Mouse (Mus musculus): Measurements from ENCODE around the gene Mark3. TPM values are rescaled to one million over a fixed set of nuclear protein-coding genes. Genes with fewer than 3 reads are reported as not detected.
A peak's percentile ranks its signal among the peaks of the same experiment; 100 is the strongest.

Mark3 gene
- total and polyA plus RNA-seq, 3 experiments: 34.3 to 51.2 (median 40.2) TPM

- no peak overlapping the region for H3K9ac ChIP-seq (ENCODE audit: insufficient read depth, low read depth)
- peaks cover 4 to 22% of the 10 kb centered on the region in 2 experiments; a peak in 2 of 4 replicates for H3K4me1 ChIP-seq (ENCODE audit: control insufficient read depth in 1 of 2, insufficient read depth in 2 of 2)
- no peaks in the 10 kb centered on the region; the same call in 1 of the 2 replicates for H3K79me2 ChIP-seq (replicated peaks; ENCODE audit: control insufficient read depth, extremely low read depth, insufficient read depth, poor library complexity, severe bottlenecking)
- in situ Hi-C loops (cut with MboI; ENCODE audit: low pct_ligation_motif_present, low pct_unique_long_range_greater_than_20kb, low sequenced_read_pairs): no loop called here
- no peak for DNase-seq (ENCODE audit: extremely low read depth)
- peaks cover 25 to 77% of the 10 kb centered on the region in 2 experiments for H3K36me3 ChIP-seq (replicated peaks in 1 of 2; ENCODE audit: control insufficient read depth in 1 of 2, insufficient read depth in 1 of 2, low read length in 1 of 2)
- H3K4me2 ChIP-seq (ENCODE audit: insufficient read depth, low read depth, poor library complexity, severe bottlenecking): no peak overlapping the region
- H3K9me3 ChIP-seq (replicated peaks; ENCODE audit: low read length): no peaks in the 10 kb centered on the region
- dilution Hi-C loops (cut with MboI; ENCODE audit: extremely low pct_ligation_motif_present, extremely low pct_unique_long_range_greater_than_20kb, low sequenced_read_pairs): no loop called here
- H3K27ac ChIP-seq (ENCODE audit: insufficient read depth, low read depth): no peak overlapping the region
- H3K27me3 ChIP-seq (replicated peaks): no peaks in the 10 kb centered on the region
- TF ChIP-seq CTCF (conservative IDR thresholded peaks at IDR 0.05 in 1 of 2, IDR thresholded peaks at IDR 0.05 in 1 of 2; ENCODE audit: low read depth in 2 of 2, low read length in 2 of 2): peak in 1 of 2 experiments; percentile 17; a peak in 2 of 4 replicates
- no peak for TF ChIP-seq ZMIZ1 (IDR thresholded peaks at IDR 0.05; ENCODE audit: low read depth, low read length)
- H3K4me3 ChIP-seq (replicated peaks in 1 of 3; ENCODE audit: low read depth in 2 of 3, low read length in 2 of 3, poor library complexity in 1 of 3): no peak overlapping the region
These were observed 23.0 kb downstream of the Mark3 start for GRCm38 (mm10) chr12:111597310-111597709.

GRCm38 (mm10) chr12:111598902-111599301 lies 24.6 kb downstream of the Mark3 start:
- in situ Hi-C loops (cut with MboI; ENCODE audit: low pct_ligation_motif_present, low pct_unique_long_range_greater_than_20kb, low sequenced_read_pairs): no loop called here

GRCm38 (mm10) chr12:111599640-111600039 lies 25.3 kb downstream of the Mark3 start:
- Histone ChIP-seq H3K36me3 (replicated peaks in 1 of 2; ENCODE audit: control insufficient read depth in 1 of 2, insufficient read depth in 1 of 2, low read length in 1 of 2) (peaks cover 19 to 70% of the 10 kb centered on the region in 2 experiments), H3K4me2 (ENCODE audit: insufficient read depth, low read depth, poor library complexity, severe bottlenecking) (no peak overlapping the region), H3K79me2 (replicated peaks; ENCODE audit: control insufficient read depth, extremely low read depth, insufficient read depth, poor library complexity, severe bottlenecking) (no peaks in the 10 kb centered on the region; the same call in 1 of the 2 replicates), H3K4me3 (replicated peaks in 1 of 3; ENCODE audit: low read depth in 2 of 3, low read length in 2 of 3, poor library complexity in 1 of 3) (no peak overlapping the region), H3K4me1 (ENCODE audit: control insufficient read depth in 1 of 2, insufficient read depth in 2 of 2) (peaks cover 4 to 26% of the 10 kb centered on the region in 2 experiments; a peak in 2 of 4 replicates), H3K9ac (ENCODE audit: insufficient read depth, low read depth) (no peak overlapping the region), H3K27me3 (replicated peaks) (no peaks in the 10 kb centered on the region), H3K27ac (ENCODE audit: insufficient read depth, low read depth) (no peak overlapping the region), H3K9me3 (replicated peaks; ENCODE audit: low read length) (no peaks in the 10 kb centered on the region)
- in situ Hi-C loops (cut with MboI; ENCODE audit: low pct_ligation_motif_present, low pct_unique_long_range_greater_than_20kb, low sequenced_read_pairs) (no loop called here), dilution Hi-C loops (cut with MboI; ENCODE audit: extremely low pct_ligation_motif_present, extremely low pct_unique_long_range_greater_than_20kb, low sequenced_read_pairs) (no loop called here)
- no peak for TF ChIP-seq ZKSCAN1 (IDR thresholded peaks at IDR 0.05; ENCODE audit: borderline replicate concordance, low read depth, low read length)
- no peak for TF ChIP-seq GABPA (IDR thresholded peaks at IDR 0.05; ENCODE audit: insufficient replicate concordance, low read depth, low read length)
- TF ChIP-seq CTCF (conservative IDR thresholded peaks at IDR 0.05 in 1 of 2, IDR thresholded peaks at IDR 0.05 in 1 of 2; ENCODE audit: low read depth in 2 of 2, low read length in 2 of 2): no peak
- no peak for TF ChIP-seq JUND (conservative IDR thresholded peaks at IDR 0.05; ENCODE audit: low read depth, low read length)
- no peak for DNase-seq (ENCODE audit: extremely low read depth)

More at GRCm38 (mm10) chr12:111598902-111599301, 24.6 kb downstream of the Mark3 start:
- H3K4me3 ChIP-seq (replicated peaks in 1 of 3; ENCODE audit: low read depth in 2 of 3, low read length in 2 of 3, poor library complexity in 1 of 3): no peak overlapping the region
- H3K9ac ChIP-seq (ENCODE audit: insufficient read depth, low read depth): no peak overlapping the region
- DNase-seq (ENCODE audit: extremely low read depth): no peak
- no peak overlapping the region for H3K27ac ChIP-seq (ENCODE audit: insufficient read depth, low read depth)
- TF ChIP-seq HCFC1 (IDR thresholded peaks at IDR 0.05; ENCODE audit: low read depth, low read length) (no peak), PAX5 (IDR thresholded peaks at IDR 0.05; ENCODE audit: low read length) (no peak), MYC (IDR thresholded peaks at IDR 0.05; ENCODE audit: low read depth, low read length) (no peak), CHD1 (IDR thresholded peaks at IDR 0.05; ENCODE audit: low read depth, low read length) (no peak), MEF2A (IDR thresholded peaks at IDR 0.05; ENCODE audit: borderline replicate concordance, low read depth, low read length) (no peak), EP300 (IDR thresholded peaks at IDR 0.05; ENCODE audit: low read length) (no peak)
- dilution Hi-C loops (cut with MboI; ENCODE audit: extremely low pct_ligation_motif_present, extremely low pct_unique_long_range_greater_than_20kb, low sequenced_read_pairs): no loop called here
- H3K27me3 ChIP-seq (replicated peaks): no peaks in the 10 kb centered on the region
- H3K4me1 ChIP-seq (ENCODE audit: control insufficient read depth in 1 of 2, insufficient read depth in 2 of 2): peaks cover 4 to 21% of the 10 kb centered on the region in 2 experiments; a peak in 2 of 4 replicates
- H3K9me3 ChIP-seq (replicated peaks; ENCODE audit: low read length): no peaks in the 10 kb centered on the region
- H3K79me2 ChIP-seq (replicated peaks; ENCODE audit: control insufficient read depth, extremely low read depth, insufficient read depth, poor library complexity, severe bottlenecking): no peaks in the 10 kb centered on the region; the same call in 1 of the 2 replicates
- no peak overlapping the region for H3K4me2 ChIP-seq (ENCODE audit: insufficient read depth, low read depth, poor library complexity, severe bottlenecking)
- H3K36me3 ChIP-seq (replicated peaks in 1 of 2; ENCODE audit: control insufficient read depth in 1 of 2, insufficient read depth in 1 of 2, low read length in 1 of 2): peaks cover 19 to 74% of the 10 kb centered on the region in 2 experiments
